Mouse (Mus musculus): ENCODE data around the gene Relb.

GRCm38 (mm10) chr7:19579751-19580150 lies 49.5 kb downstream of the Relb start:
- no peak for TF ChIP-seq CTCF (IDR thresholded peaks at IDR 0.05; ENCODE audit: borderline replicate concordance, extremely low read depth, insufficient read depth, insufficient read length)
- no peak for TF ChIP-seq POLR2A (IDR thresholded peaks at IDR 0.05; ENCODE audit: borderline replicate concordance, extremely low read depth, insufficient read depth, insufficient read length, poor library complexity, severe bottlenecking)

Measured in brain, embryonic 14.5 days (tissue).